Mouse (Mus musculus) midbrain, embryonic 10.5 days (tissue): Measurements from ENCODE around the gene Ube2n. TPM values are rescaled to one million over a fixed set of nuclear protein-coding genes. Genes with fewer than 3 reads are reported as not detected.

Experiments used
- DNase-seq: peaks from one replicate; pipeline ENCODE4 v3.0.0-alpha.2; 2017; ENCODE audit warnings: low spot score
- H3K27ac ChIP-seq: fragments of 300-500 bp; sonication (generic); replicated peaks from 2 replicates; pipeline ENCODE4 v1.5.1; 2016; ENCODE audit warnings: mild to moderate bottlenecking
- H3K27me3 ChIP-seq: fragments of 300-500 bp; sonication (generic); 2 replicates; pipeline ENCODE4 v1.6.1; 2016; ENCODE audit warnings: low read depth, mild to moderate bottlenecking; ENCODE audit not compliant: poor library complexity, severe bottlenecking
- H3K36me3 ChIP-seq: fragments of 300-500 bp; sonication (generic); 2 replicates; pipeline ENCODE4 v1.6.1; 2016; ENCODE audit warnings: mild to moderate bottlenecking, moderate library complexity
- H3K4me1 ChIP-seq: fragments of 300-500 bp; sonication (generic); 2 replicates; pipeline ENCODE4 v1.6.1; 2016
- H3K4me3 ChIP-seq: fragments of 300-500 bp; sonication (generic); 2 replicates; pipeline ENCODE4 v1.5.1; 2016; ENCODE audit warnings: mild to moderate bottlenecking, moderate library complexity
- H3K9me3 ChIP-seq: fragments of 300-500 bp; sonication (generic); replicated peaks from 2 replicates; pipeline ENCODE4 v1.6.1; 2016; ENCODE audit warnings: mild to moderate bottlenecking
- WGBS: fragments of 180-500 bp; shearing (Covaris S2); methylation state at CpG from one replicate; pipeline ENCODE4 v1.1.7; 2016; 5-methylcytosine and 5-hydroxymethylcytosine counted together
- polyA plus RNA-seq: library from polyadenylated mRNA; unstranded; fragments of >200 nt; fragmentation: Nextera tagmentation; extraction: Ambion mirVana; gene quantifications from 2 replicates; pipeline ENCODE4 v1.2.1, GENCODE M21; 2016

The Ube2n gene
- polyA plus RNA-seq, result 478 and 483 TPM in 2 replicates

DNA sequence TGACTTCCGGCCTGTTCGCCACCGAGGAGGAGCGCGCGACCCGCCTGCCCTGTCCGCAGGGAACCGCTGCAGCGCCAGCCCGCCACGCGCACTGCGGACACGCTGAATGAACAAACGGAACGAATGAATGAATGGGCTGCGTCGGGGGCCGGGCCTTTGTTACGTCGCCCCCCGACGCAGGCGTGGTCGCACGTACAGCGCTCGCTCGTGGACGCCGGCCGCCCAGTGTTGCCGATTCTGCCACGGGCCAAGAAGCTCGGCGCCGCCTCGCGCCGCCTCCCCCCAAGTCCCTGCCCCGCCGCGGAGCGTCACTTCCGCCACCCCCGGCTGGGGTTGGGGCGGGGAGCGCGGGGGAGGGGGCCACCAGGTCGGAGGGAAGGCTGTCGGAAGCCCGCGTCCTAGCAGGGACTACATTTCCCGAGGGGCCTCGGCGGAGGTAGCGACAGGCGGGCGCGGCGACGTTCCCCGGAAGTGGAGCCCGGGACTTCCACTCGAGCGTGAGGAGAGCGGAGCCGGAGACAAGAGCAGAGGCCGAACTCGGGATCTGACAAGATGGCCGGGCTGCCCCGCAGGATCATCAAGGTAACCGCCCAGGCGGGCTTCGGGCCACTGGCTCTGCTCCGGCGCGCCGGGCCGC lies at the start of gene Ube2n:
Gene Ube2n, plus strand, starts transcription at position 490 of the 637 bp plus-strand sequence.
- Histone ChIP-seq H3K36me3 (peaks cover 18% of the 10 kb centered on the region), H3K9me3 (no peaks in the 10 kb centered on the region), H3K4me1 (peaks cover 21% of the 10 kb centered on the region), H3K4me3 (peak within 1 kb of the TSS; percentile 100), H3K27me3 (no peaks in the 10 kb centered on the region), H3K27ac (peak within 1 kb of the TSS; percentile 97)
- peak; percentile 99 for DNase-seq
- under 1% methylated on average over 81 of the region's 81 CpGs for WGBS

DNA sequence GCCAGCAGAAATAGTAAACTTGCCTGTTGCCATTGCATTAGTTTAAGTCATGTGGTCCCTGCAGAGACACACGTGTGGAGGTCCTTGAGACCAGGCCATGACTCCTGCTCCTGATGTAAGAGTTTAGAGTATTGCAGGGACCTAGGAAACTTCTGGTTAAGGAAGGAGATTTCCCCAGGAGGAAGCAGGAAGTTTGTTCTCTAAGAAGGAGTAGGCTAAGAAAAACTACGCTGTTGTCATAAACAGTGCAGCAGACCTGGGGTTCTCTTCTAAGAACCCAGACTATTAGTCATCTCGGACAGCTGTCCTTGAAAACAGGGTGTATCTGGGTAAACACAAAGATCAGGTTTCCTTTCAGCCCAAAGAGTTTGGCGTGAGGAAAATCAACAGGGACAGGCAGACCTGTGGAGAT lies 49.5 kb upstream of the Ube2n start:
- no peaks in the 10 kb centered on the region for H3K36me3 ChIP-seq
- no peaks in the 10 kb centered on the region for H3K27me3 ChIP-seq
- no peak overlapping the region for H3K27ac ChIP-seq
- 63% methylated on average over 4 of the region's 4 CpGs for WGBS
- DNase-seq, result no peak
- no peaks in the 10 kb centered on the region for H3K9me3 ChIP-seq
- H3K4me3 ChIP-seq, result no peak overlapping the region
- H3K4me1 ChIP-seq, result peaks cover 22% of the 10 kb centered on the region

DNA sequence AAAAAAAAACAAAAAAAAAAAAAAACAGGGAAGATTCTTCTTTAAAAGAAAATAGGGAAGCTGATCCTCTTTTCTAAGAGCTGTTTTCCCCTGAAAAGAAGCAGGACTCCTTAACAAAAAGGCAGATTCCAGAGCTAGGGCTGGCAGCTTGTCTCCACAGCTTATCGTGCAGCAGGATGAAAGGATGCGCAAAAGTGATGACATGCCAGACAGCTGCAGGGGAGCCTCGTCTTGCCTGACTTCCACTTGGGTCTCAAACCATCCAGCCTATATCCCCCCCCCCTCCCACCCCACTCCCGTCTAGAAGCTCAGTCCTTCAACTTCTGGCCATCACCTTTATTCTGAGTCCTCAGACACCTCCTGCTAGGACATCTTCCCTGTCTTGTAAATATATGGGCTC lies 46.1 kb upstream of the Ube2n start:
- no peaks in the 10 kb centered on the region for H3K9me3 ChIP-seq
- 66% methylated on average over 4 of the region's 4 CpGs for WGBS
- no peaks in the 10 kb centered on the region for H3K27me3 ChIP-seq
- H3K4me1 ChIP-seq, result peaks cover 11% of the 10 kb centered on the region
- H3K4me3 ChIP-seq, result no peak overlapping the region
- DNase-seq, result no peak
- H3K27ac ChIP-seq, result no peak overlapping the region
- H3K36me3 ChIP-seq, result no peaks in the 10 kb centered on the region

DNA sequence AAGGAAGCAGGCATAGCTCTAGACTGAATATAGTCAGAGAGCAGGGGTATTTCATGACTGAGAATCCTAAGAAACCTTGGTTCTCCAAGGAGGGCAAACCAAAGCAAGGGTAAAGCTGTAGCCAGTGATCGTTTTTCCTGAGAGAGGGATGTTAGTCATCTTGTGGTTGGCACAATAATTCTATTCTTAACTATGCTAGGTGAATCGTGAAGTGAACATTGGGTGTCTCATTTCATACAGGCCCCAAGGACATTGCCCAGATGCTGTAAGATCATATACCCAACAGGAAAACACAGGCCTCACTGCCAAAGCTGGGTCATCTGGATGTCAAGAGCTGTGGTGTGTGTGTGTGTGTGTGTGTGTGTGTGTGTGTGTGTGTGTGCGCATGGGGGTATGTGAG lies 43.8 kb upstream of the Ube2n start:
- no peak for DNase-seq
- no peaks in the 10 kb centered on the region for H3K27me3 ChIP-seq
- H3K9me3 ChIP-seq, result no peaks in the 10 kb centered on the region
- 0 out of 2 replicates have a peak, but pooled peaks cover 2% of the 10 kb centered on the region for H3K4me1 ChIP-seq
- H3K36me3 ChIP-seq, result no peaks in the 10 kb centered on the region
- no peak overlapping the region for H3K27ac ChIP-seq
- H3K4me3 ChIP-seq, result no peak overlapping the region
- WGBS, result 91% methylated on average over 3 of the region's 3 CpGs

DNA sequence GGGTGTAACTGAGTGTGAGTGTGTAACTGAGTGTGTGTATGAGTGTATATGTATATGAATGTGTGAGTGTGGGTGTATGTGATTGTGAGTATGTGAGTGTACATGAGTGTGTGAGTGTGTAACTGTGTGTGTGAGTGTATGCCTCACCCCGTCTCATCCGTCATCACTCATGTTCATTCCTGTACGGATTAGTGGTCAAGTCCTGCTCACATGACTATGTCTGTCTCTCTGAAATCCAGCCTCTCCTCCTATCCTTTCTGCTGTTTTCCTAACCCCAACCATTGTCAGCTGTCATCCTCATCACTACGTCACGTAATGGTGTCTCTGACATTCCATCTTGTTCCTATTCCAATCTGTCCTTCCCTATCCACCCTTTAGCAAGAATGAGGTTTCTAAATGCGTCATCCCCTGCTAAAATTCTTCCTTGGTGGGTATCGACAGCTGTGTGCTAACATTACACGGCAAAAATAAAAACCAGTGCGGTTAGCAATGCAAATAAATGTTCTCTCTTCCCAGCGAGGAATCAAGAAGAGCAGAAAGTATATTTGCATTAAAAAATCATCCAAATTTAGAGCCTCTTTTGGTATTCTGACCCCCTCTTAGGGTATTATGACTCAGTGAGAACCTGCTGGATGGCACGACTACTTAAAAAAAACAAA lies 42.9 kb upstream of the Ube2n start:
- H3K9me3 ChIP-seq, result no peaks in the 10 kb centered on the region
- H3K4me3 ChIP-seq, result no peak overlapping the region
- DNase-seq, result no peak
- no peaks in the 10 kb centered on the region for H3K27me3 ChIP-seq
- no peaks in the 10 kb centered on the region for H3K4me1 ChIP-seq
- 90% methylated on average over 11 of the region's 11 CpGs for WGBS
- no peaks in the 10 kb centered on the region for H3K36me3 ChIP-seq
- no peak overlapping the region for H3K27ac ChIP-seq

DNA sequence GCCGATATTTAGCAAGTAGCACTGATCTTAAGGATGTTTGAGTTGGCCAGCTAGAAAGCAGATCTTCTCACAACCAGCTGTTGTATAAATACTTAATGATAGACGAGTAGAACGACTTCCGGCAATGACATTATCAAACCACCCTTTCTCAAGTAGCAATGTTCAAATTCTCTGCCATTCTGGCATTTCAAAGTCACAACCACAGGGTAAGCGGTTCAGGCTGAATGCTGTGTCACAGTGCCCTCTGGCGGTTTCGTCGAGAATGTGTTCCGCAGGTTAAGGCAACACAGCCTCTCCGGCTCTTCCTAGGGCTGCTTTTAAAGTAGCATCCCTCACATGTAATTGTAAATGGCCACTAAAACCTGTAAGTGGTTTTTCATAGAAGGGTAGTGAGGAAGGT lies 39.0 kb upstream of the Ube2n start:
- Histone ChIP-seq H3K4me3 (no peak overlapping the region), H3K4me1 (no peaks in the 10 kb centered on the region), H3K36me3 (peaks cover 14% of the 10 kb centered on the region), H3K27me3 (no peaks in the 10 kb centered on the region), H3K27ac (no peak overlapping the region), H3K9me3 (no peaks in the 10 kb centered on the region)
- 21% methylated on average over 10 of the region's 10 CpGs for WGBS
- DNase-seq, result peak; percentile 79

DNA sequence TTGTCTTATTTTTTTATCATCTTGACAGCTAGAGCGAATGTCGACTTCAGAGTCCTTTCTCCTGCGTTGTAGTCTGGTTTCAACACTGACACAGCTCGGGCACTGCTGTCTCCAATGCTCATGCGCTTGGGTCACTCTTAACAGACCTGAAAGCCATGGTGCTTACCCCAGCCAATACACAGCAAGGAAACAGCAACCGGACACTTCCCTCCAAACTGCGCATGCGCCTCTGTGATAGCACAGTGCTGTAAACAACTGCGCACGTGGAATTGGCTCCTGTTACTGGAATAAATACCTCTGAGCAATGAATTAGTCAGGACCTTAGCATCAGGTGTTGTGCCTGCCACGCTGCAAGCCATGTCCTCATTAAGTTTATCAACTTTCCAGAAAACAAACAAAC lies 37.4 kb upstream of the Ube2n start:
- Histone ChIP-seq H3K36me3 (peaks cover 30% of the 10 kb centered on the region), H3K4me3 (no peak overlapping the region), H3K9me3 (no peaks in the 10 kb centered on the region), H3K27me3 (no peaks in the 10 kb centered on the region), H3K27ac (no peak overlapping the region), H3K4me1 (no peaks in the 10 kb centered on the region)
- 88% methylated on average over 11 of the region's 11 CpGs for WGBS
- no peak for DNase-seq

DNA sequence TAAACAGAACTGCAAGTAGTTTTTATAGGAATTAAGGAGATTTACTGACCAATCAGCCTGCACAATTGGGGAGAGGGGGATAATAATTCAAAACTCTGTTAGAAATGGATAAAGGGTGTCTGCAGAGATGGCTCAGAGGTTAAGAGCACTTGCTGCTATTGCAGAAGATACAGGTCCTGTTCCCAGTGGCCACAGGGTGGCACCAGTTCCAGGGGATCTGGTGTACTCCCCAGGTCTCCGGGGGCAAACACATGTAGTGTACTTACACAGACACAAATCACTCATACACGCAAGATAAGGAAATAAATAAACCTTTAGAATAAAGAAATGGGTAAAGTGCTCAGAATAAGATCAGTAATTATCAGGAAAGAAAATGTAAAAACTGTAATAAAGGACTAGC lies 25.3 kb upstream of the Ube2n start:
- WGBS, result 94% methylated on average over 2 of the region's 2 CpGs
- no peak overlapping the region for H3K4me3 ChIP-seq
- no peaks in the 10 kb centered on the region for H3K9me3 ChIP-seq
- peaks cover 99% of the 10 kb centered on the region for H3K36me3 ChIP-seq
- no peak overlapping the region for H3K27ac ChIP-seq
- no peaks in the 10 kb centered on the region for H3K4me1 ChIP-seq
- H3K27me3 ChIP-seq, result no peaks in the 10 kb centered on the region
- no peak for DNase-seq

DNA sequence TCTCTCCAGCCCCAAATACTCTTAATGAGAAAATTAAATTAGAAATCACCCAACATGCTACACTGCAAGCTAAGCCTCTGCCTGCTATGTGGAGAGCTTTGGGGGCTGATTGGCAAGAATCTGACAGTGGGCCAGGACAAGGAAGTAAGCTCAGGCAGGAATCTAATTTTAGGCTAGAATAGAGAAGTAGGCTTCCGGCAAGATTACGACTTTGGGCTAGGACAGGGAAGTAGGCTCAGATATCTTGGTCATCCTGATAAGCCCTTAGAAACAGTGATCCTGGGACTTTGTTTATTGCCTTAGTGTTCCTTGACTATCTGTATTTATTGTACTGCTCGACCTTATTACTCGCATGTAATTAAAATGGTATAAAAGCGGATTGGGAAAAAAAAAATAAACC lies 20.7 kb upstream of the Ube2n start:
- Histone ChIP-seq H3K27me3 (no peaks in the 10 kb centered on the region), H3K4me1 (no peaks in the 10 kb centered on the region), H3K4me3 (no peak overlapping the region), H3K27ac (no peak overlapping the region), H3K9me3 (no peaks in the 10 kb centered on the region), H3K36me3 (peaks cover 100% of the 10 kb centered on the region)
- 97% methylated on average over 5 of the region's 5 CpGs for WGBS
- no peak for DNase-seq

DNA sequence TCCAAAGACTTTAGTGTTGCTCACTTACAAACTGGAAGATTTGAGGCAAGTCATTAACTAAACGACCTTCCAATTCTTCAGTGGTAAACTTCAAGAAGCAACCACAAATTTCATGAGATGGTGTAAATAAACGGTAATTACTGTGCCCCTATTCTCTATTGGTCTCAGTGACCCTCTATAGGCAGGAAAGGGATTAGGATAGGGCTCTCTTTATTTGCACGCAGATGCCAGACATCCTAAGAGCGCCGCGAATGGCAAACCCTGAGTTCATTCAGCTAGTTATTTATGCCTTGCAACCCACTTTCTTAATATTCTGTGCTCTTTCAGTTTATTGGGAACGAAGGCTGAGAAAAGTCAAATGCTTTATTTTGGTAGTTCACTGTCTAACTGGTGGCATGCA lies 13.9 kb upstream of the Ube2n start:
- WGBS, result 4% methylated on average over 7 of the region's 7 CpGs
- no peak for DNase-seq
- H3K27ac ChIP-seq, result peak overlapping the region; percentile 95

DNA sequence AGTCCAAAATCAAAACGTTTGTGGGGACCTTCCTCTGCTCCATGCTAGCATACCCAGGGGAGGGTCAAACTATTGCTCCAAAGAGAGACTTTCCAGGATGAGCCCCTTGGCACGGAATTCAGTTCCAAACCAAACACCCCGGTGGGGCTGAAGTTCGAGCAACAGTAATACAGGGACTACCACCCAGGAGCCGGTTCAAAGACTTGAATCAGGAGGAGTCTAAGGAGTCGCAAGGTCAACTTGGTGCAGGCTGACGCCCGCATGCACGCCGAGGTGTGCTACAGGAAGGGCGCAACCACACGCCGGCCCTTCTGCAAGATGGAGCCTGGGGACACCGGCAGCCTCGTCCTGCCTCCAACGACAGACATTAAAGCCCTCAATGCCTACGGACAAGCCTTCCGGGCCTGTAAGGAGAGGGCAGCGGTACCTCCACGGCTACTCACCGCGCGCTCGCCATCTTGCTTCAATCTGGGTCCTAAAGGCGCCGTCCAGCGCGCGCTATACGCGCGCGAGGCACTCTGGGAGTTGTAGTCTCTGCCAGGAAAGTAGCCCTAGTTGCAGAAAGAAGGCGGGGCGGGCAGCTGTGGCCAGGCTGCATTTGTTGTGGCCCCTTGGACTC lies 13.4 kb upstream of the Ube2n start, which contains the start of gene Mrpl42:
Gene Mrpl42, minus strand, starts transcription at position 478 of the 619 bp plus-strand sequence.
- Histone ChIP-seq H3K27ac (peak within 1 kb of the TSS; percentile 95), H3K27me3 (no peaks in the 10 kb centered on the region), H3K9me3 (no peaks in the 10 kb centered on the region), H3K36me3 (peaks cover 27% of the 10 kb centered on the region), H3K4me3 (peak within 1 kb of the TSS; percentile 82), H3K4me1 (peaks cover 16% of the 10 kb centered on the region)
- peak; percentile 89 for DNase-seq
- under 1% methylated on average over 35 of the region's 35 CpGs for WGBS

More for the DNA sequence above, 13.9 kb upstream of the Ube2n start:
- peaks cover 33% of the 10 kb centered on the region for H3K36me3 ChIP-seq
- H3K9me3 ChIP-seq, result no peaks in the 10 kb centered on the region
- H3K27me3 ChIP-seq, result no peaks in the 10 kb centered on the region
- peaks cover 16% of the 10 kb centered on the region for H3K4me1 ChIP-seq
- peak overlapping the region; percentile 82 for H3K4me3 ChIP-seq

DNA sequence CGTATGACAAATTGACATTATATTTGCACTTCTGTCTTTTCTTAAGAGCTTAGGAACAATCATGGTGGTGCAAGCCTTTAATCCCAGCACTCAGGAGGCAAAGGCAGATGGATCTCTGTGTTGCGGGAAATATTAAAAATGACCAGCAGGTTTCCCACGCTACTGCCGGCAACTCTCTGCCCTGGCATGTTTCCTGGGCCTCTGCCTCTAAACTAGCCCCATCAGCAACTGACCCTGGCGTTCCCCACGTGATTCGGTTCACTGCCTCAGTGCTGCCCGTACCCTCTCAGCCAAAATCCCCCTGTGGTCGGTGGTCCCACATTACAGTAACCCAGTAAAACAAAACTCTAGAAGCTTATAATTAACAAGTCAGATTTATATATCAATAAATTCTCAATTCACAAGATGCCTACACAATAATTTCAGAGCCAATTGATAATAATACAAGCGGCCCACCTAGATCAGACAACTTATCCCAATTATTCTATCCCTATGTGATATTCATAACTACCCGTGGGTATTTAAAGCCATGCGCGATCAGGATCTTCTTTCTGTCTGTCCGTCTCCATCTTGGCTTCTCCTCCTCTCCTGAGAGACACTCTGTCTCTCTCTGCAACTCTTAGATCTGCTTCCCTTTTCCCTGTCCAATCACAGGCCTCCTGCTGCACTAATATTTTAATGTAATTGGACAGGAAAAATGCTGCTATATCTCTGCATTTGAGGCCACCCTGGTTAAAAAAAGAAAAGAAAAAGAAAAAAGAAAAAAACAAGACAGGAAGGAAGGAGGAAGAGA lies 11.3 kb upstream of the Ube2n start:
- H3K4me3 ChIP-seq, result no peak overlapping the region
- no peak for DNase-seq
- H3K27me3 ChIP-seq, result no peaks in the 10 kb centered on the region
- H3K36me3 ChIP-seq, result peaks cover 7% of the 10 kb centered on the region
- no peaks in the 10 kb centered on the region for H3K9me3 ChIP-seq
- H3K4me1 ChIP-seq, result peaks cover 16% of the 10 kb centered on the region
- no peak overlapping the region for H3K27ac ChIP-seq
- WGBS, result 91% methylated on average over 14 of the region's 14 CpGs
